Mouse (Mus musculus) adrenal gland, adult 8-10 months (tissue): ENCODE data around the gene Trhde. TPM values are rescaled to one million over a fixed set of nuclear protein-coding genes. Genes with fewer than 3 reads are reported as not detected.

Source experiments
- DNase-seq: peaks from one replicate; pipeline ENCODE4 v3.0.0; 2022
- total RNA-seq, 4 experiments: library from RNA; stranded (reverse); gene quantifications; 2 replicates each; pipeline ENCODE4 v1.2.4; 2022

Trhde gene
- under 1 TPM; 0.17 to 0.62 (median 0.31) TPM for total RNA-seq

DNA sequence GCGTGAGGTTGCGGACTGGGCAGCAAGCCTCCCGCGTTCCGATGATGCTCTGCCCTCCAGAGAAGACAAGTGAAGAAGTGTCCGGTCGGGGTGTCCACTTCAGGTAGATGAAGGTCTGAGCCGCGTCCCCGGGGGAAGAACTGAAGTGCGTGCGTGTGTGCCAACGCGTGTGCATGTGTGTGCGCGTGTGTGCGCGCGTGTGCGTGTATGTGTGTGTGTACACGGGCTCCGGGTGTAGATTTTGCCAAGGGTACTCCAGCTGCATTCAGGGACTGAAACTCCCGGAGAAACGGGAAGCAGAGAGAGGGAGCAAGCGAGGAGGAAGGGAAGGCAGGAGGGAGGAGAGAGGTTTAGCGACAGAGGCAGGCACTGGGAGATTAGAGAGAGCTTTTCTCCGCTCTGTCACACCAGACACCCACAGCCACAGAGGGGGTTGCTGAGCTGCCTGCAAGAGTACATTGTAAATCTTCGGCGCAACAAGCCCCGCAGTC is at the start of gene Trhde:
Gene Trhde (minus strand): TSS at position 147 of the 491 bp plus-strand sequence.
- DNase-seq = no peak

DNA sequence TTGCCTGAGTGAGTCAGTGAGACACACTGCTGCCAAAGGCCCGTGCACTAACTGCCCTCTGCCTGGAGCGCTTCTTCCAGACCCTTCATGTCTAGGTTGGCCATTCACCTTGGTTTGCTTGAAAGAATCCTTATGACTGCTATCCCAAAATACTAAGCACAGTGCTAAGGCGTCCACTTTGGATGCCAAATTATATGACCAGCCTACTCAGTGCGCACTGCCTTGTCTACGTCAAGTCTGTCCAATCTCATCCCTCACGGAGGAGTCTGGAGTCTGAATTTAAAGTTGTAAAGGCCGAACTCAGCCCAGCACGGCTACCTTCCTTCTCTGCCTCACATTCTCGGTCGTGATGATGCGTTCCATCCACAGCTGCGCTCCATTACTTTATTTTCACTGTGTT is 39.9 kb upstream of the Trhde start:
- DNase-seq = no peak

DNA sequence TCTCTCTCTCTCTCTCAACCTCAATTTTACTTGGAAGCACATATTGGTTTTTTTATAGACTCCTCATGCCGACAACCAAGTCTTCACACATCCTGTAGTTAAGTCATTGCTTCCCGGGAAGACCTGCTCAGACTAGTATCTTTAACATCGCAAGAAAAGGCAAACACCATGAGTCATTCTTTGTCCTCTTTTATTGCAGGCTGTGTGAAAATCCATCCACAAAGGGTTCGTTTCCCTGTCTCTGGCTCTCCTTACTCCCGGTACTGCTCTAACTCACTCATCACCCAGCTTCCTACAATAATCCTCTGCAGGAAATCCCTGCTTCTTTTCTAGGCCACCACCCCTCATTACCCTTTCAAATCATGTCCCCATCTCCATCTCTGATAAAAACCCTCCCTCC is 39.3 kb upstream of the Trhde start:
- no peak for DNase-seq

DNA sequence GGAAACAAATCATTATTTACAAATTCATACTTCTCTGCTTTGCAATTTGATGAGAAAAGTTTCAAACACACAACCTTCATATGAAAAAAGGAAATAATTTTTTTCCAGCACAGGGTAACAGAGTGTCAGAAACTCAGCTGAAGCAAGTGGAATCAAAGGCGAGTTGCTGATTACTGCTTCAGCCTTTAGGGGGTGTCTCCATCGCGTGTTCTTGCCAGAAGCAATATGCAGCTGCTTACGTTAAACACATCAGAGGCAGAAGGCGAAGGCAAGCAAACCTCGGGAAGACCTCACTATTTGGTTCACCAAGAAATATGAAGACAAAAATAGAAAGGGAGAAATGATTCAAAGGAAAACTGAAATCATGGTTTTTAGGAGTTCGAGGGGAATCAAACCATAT is 29.2 kb upstream of the Trhde start:
- no peak for DNase-seq

DNA sequence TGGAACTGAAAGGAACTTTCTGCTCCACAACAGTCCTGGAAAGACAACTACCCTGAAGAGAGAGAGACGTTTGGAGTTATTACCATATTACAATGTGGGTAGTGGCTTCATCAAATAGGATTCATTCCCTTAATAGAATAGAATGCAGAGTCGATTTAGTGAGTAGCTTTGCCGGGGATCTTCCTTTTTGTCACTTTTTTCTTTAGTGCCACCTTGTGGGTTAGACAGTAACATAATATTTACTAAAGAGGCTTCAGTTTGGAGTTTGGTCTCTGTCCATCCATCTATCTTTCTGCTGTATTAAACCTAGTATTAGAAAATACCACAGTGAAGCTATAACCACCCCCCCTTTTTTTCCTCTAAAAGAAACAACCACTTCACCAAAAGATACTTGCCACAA is 6.7 kb upstream of the Trhde start:
- DNase-seq = no peak

DNA sequence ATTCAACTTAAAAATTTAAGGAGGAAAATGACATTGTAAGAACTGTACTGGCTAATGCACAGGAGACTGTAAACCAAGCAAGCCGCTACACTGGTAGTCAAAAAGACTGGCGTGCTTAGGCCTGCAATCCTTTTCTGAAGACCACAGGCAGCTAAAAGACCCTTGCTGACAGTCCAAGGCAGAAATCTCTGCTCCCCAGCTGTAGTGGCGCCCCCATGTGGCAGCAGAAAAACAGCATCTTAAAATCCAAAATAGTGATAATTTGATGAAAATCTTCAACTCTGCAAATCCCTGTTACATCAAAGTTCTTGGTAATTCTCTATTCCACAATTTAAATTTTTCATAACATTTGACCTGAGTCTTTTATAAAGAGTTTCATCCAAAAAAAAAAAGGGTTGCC is 3.8 kb upstream of the Trhde start:
- no peak for DNase-seq

DNA sequence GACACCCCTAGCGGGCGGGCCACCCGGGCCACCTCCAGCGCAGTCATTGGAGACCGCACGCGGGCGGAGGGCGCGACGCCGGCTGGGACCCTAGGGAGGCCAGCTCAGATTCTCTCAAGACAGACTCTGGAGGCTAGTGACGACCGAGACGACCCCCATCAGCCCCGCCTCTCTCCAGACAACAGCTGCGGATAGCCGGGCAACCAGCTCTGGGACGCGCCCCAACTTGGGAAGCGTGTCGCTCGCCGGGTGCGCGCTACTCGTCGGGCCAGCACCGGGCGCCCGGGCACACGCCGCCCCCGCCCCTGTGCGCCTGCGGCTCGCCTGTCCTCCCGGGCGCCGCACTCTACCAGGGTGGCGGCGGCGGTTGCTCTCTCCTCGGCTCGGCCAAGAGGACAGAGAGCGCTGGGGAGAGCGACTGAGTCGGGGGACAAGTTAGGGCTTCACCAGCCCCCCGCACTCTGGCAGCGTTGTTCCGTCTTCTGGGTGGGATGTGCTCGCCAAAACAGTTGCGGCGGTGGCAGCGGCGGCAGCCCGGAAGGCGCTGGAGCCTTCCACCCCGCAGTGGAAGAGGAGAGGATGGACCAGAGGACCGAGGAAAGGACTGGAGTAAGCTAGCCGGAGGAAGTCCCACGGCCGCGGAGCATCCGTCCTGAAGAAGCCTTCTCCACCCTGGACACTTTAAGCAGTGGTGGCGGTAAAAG is 498 bp downstream of the Trhde start:
- no peak for DNase-seq

DNA sequence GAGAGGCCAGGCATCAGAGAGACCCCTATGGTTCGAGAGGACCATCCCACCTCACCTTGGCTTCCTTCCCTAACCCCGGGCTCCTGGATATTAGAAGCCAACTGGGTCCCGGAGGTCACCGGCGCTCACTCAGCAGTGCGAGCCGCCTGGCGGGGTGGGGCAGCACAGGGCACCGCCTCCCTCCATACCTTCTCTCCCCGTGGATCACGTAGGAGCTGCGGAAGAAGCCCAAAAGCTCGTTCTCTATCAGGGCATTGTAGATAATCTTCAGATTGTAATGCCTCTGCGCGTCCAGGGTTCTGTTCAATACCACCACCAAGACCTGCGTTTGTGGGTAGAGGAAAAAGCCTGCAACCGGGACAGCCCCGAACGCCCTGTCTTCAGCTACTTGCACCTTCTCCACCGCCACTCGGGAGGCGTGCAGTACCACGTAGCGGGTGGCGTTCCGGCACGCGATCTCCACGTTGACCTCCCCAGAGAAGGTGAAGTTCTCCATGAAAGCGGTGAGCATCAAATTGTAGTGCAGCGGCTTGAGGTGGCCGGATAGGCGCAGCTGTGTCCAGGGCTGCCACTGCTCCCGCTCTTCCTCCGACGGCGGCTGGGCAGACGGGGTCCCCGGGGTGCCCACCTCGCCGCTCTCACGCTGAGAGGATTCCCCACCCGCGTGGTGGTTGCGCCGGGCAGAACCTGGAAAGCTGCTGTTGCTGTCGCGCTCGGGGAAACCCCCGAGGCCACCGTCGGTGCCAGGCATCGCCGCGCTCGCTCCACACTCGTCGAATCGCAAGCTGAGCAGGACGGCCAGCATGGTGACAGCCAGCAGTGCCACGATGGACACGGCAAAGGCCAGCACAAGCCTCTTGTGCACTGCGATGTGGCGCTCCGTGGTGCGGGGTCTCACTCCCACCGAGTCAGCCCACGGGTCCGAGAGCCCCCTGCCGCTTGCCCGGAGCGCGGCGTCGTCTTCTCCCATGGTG is 1.5 kb downstream of the Trhde start:
- no peak for DNase-seq

DNA sequence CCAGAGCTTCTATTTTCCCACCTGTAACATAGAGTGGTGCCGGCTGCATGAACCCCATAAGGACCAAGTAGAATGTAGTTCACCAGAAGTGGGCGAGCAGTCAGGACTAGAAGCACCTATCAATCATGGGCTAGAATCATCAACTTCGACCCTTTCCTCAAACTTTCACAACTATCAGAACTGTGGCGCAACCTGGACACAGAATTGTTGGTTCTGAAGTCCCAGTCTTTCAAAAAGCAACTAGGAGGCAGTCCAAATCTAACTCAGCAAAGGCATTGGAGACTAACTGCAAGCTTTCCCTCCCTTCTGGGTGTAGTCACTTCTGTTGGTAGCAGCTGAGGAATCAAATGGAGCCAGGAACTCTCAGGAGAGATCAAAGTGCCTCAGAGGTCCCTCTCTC is 2.6 kb downstream of the Trhde start:
- no peak for DNase-seq

DNA sequence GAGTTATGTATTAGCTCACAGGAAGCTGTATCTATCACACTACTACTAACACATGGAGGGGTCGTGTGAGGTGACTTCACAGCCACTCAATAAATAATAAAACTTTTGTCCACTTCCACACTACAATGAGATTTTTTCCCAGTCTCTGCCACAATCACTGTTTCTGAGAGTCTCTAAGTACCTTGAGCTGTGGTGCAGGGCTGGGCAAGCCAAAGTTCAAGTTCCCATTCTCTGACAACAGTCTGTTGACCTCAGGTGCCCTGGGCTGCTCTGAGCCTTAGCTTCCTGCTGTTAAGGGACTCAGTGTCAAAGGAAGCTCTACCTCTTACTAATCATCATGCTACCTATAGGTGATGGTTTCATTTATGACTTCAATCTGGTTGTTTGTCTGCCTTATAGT is 3.3 kb downstream of the Trhde start:
- no peak for DNase-seq

DNA sequence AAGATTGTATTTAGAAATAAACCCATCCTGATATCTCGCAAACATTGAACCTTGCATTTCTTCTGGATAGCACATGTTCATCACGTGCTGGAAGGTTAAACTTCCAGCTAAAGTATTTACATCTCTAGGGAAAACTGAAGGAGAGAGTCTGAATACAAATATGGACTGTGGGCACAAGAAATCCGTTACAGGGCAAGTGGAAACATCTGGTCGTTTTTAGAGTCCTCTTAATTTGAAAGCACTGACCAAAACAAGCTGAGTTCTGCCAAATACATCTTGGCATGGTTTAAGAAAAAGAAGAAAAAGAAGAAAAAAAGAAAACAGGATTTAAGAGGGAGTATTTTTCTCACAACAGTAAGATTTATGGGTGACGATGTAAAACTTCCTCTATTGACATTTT is 3.9 kb downstream of the Trhde start:
- DNase-seq = no peak

DNA sequence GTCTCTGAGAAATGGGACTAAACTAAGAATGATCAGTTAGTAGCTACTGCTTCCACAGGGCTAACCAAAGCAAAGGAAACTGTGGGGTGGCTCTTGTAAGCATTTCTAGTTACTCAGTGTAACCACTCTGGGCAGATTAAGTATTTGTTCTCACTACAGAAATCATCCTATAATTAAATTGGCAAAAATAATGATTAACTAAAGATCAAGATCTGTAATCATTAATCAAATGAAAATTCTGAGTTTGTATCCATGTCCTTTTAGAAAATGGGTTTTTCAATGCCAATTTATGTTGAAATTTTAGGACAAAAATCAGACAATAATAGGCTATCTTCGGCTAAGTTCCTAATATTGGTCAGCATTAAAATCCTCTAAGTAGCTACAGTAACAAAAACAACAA is 4.4 kb downstream of the Trhde start:
- DNase-seq = no peak

DNA sequence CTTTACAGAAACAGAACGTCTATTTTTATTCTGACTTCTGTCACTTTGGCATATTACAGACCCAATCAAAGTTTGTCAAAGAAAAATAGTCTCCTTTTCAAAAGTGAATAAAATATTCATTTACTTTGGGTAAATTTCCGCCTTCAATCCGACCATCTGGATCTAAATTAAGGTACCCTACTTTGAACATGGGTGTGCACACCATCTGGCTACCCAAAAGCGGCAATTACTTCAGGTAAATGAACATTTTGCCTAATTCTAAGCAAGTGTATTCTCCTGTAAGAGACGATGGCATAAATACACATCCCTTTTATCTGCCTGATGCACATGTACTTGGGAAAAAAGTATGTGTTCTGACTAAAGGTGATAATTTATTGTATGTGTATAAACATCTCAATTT is 5.2 kb downstream of the Trhde start:
- no peak for DNase-seq

DNA sequence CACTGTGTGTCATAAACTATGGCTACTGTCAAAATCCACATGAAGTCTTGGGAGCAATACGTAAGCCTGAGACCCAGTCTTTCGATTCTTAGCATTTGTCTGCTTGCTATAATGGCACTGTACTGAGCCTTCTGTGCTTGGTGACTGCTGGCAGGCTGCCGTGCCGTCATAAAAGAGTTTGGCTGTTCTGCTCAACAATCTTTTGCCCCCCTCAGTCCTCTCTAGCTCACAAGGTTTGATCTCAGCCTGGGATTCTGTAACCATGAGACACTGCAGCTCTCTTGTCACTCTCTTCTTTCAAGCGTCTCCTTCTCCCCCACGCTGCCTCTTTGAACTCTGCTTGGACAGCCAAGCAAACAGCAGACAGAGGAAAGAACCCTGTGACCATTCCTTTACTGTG is 7.9 kb downstream of the Trhde start:
- DNase-seq = no peak

DNA sequence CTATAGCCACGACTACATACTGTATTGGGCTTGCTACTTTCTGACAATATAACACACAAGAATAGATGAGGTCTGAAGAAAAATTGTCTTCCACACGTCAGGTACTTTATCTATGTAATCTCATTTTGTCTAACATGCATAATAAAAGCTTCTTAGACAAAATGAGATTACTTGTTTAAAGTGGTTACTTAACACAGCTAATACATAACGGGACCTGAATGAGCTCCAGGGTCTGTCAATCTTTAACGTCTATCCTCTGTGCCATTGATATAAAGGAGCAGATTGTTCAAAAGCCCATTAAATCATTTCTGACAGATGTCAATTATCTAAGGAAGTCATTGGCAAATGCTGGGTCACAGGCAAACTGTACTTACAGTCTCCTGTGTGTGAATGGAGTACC is 36.2 kb downstream of the Trhde start:
- no peak for DNase-seq

DNA sequence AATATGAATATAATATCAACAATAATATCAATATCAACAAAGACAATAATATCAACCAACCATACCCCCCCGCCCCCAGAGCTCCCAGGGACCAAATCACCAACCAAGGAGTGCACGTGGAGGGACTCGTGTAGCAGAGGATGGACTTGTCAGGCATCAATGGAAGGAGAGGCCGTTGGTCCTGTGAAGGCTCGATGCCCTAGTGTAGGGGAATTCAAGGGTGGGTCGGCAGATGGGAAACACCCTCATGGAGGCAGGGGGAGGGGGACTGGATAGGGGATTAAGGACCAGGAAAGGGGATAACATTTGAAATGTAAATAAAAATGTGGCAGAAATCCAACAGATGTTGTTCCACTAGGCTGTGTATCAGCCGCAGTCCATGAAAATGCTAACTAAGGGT is 40.0 kb downstream of the Trhde start:
- no peak for DNase-seq

DNA sequence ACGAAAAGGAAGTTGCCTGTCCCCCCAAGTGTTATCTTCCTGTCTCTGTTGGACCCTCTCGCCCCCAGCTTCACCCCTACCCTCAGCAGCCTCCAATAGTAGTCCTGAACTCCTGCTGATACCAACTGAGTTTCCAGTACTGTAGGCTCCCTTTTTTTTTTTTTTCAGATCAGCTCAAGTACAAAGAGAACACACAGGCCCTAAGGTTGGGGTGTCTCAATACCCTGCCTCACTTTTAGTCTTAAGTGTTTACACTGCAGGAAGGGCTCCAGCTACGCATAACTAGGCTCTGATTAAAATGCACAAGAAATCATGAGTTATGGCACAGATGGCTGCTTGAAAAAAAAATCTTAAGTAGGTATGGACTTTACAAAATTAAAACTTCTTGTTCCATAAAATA is 42.9 kb downstream of the Trhde start:
- no peak for DNase-seq

DNA sequence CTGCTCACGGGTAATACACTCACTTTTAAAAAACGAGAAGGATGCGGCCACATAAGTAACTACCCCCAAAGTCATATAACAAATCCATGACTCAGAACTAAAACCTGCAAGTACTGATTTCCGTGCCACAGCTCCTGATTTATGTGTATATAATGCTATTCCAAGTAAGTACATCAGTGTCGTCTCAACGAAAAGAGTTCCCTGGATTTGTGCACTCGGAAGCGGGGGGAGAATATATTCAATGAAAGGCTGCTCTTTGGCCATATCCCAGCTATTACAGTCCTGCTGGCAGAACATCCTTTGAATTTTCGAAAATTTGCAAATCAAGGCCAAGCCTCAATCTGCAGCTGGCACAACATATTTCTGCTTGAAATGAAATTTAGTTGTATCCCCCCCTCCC is 43.5 kb downstream of the Trhde start:
- no peak for DNase-seq

DNA sequence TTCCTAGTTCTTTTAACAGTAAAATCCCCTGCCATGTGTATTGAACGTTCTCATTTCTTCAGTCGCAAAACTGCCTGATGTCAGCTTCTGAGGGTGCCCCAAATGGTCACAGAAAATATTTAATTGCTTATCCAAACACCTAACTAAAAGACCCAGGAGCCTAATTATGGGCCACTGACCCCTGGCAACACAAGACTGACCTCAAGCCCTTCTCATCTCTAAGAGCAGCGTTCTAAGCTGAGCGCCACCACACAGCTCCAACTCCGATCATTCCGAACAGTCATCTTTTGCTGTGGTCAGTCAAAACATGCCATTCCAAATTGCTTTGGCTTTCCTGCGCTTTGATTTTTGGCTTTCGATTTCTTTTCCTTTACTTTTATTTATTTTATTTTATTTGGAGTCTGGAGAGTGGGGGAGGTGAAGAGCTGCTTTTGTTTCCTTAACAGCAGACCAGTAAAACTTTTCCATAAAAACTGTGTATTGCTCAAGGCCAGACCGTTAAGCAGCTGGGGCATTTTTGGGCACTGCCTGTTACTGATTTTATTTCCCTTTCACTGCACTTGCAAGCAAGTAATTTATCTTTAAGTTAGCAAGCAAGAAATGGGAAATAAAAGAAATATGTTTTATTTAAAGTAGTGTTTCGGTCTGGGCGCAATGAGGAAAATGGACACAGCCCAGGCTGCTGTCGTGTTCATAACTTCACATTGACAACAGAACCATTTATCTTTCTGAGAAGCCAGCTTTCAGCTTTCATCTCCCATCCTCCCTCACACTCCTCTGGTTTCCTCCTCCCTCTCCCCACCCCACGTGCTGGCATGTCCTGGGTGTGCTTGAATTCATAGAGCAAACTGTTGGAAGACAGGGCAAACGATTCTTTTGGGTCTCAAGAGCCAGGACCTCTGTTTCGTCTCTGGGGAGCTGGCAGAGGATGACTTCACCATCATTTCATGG is 59.1 kb downstream of the Trhde start:
- no peak for DNase-seq

DNA sequence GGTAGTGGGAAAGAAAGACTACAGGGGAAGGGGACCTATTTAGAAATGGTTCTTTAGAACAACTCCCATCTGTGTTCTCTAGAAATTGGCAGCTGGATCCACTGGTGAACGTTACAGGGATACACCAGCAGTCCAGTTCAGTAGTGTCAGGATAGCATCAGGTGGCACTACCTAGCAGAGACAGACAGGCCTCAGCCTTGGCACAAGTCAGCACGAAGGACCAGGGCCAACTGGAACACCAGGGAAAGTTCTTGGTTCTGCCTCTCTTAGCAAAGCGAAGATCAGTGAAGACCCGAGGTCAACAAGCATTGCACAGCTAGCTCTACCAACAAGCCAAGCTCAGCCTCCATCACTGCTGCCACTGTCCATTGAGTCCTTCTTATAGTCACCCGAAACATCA is 62.2 kb downstream of the Trhde start:
- no peak for DNase-seq

DNA sequence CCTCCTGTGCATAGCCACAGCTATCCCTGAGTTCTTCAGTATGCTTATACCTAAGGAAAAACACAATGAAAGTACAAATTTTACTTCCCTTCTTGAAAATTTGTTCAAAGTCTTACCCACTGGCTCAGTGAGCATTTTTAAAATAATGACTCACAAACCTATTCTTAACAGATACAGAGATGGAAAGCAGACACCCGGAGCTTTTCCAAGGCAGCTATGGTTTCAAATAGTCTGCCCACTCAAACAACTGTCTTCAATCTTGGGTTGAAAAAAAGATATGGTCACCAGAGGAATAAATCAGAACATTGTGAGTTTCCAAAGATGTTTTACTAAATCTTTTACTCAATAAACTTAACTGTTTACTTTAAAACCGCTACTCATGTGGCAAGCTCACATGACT is 64.5 kb downstream of the Trhde start:
- DNase-seq = no peak

DNA sequence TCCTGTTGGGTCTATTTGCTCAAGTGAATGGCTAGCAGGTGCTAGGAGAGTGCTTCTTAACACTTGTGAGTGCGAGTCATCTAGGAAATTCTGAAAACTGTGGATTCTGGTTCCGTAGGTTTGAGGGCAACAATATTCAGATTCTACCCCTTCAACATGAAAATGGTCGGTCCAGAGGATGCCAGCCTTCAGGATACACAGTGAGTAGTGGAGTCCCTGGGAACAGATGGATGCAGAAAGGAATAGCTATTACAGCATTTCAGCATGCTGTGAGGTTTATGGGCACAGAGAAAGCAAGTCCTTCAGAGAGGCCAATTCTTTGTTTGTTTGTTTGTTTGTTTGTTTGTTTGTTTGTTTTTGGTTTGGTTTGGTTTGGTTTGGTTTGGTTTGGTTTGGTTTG is 65.7 kb downstream of the Trhde start:
- DNase-seq = no peak

DNA sequence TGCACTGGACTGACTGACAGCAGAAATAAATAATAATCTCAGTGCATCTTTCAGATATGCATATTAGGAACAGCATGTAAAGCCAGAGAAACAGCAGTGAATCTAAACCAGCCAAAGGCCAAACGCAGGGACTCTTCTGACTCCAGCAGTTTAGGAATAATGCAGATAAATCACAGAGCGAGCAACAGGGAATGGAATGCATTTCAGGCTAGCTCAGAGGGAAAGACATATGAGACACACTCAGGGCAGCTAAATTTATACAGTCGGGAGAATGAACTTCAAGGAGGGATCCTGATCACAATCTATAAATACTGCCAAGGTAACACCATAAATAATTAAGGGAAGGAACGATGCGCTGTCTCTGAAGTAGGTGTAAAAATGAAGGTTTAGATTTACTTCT is 66.4 kb downstream of the Trhde start:
- DNase-seq = no peak
